Mouse (Mus musculus): ENCODE measurements around the gene Rspo3. TPM values are rescaled to one million over a fixed set of nuclear protein-coding genes. Genes with fewer than 3 reads are reported as not detected.

Gene Rspo3
- polyA plus RNA-seq, 1 experiment: 0.69 TPM

DNA sequence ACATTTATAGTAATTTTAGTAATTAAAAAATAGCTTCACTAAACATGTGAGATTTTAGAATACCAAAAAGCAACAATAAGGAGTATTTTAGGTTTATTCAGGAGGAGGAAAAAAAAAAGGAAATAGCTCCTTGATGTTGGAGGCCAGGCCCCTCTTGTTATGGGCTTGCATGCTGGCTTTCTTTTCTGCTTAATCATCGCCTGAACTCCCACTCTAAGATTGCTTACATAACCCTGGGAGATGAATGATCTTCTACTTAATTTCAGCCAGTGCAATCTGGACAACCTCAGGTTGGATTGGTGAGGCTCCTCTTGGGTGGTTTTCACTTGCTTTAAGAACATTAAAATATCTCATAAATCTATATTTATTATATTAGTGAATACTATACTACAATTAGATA, 54.7 kb downstream of the Rspo3 start:
- TF ChIP-seq GATA1 (IDR thresholded peaks at IDR 0.05; ENCODE audit: low read length): no peak

GRCm38 (mm10) chr10:29479401-29479800, 56.3 kb downstream of the Rspo3 start:
- no peak for TF ChIP-seq GATA1 (IDR thresholded peaks at IDR 0.05; ENCODE audit: low read length)

DNA sequence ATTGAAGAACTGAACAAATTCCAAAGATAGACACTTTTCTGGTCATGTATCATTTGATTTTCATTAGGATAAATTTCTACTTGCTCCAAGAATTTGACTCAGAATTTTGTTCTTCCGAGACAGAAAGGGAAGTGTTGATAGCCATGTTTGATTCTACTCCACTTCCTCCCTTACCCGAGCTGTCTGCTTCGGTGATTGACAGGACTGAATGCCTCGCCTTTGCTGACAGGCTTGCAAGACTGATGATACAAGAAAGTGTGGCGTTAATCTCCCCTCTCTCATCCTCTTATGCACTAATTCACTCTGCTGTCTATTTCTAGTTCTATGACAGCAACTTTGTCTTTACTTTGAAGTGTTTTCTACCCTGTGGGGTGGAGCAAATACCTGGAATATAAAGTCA, 65.2 kb downstream of the Rspo3 start:
- no peak for TF ChIP-seq GATA1 (IDR thresholded peaks at IDR 0.05; ENCODE audit: low read length)

DNA sequence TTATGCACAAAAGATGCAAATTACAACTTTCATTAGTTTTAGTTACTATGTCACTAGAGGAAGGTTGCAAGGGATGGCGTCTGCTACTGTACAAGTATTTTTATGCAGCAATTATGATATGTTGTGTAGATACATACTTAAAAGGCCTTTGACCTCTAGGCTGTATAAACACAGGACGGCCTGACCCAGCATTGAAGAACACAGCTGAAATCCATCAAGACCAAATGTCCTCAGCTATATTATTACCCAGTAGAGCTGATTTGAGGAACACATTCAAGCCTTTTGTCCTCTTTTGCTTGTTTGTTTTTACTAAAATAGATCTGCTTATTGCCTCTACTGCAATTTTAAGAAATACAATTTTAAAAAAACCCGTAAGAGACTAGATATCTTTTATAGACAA, 75.6 kb downstream of the Rspo3 start:
- no peak for TF ChIP-seq GATA1 (IDR thresholded peaks at IDR 0.05; ENCODE audit: low read length)

DNA sequence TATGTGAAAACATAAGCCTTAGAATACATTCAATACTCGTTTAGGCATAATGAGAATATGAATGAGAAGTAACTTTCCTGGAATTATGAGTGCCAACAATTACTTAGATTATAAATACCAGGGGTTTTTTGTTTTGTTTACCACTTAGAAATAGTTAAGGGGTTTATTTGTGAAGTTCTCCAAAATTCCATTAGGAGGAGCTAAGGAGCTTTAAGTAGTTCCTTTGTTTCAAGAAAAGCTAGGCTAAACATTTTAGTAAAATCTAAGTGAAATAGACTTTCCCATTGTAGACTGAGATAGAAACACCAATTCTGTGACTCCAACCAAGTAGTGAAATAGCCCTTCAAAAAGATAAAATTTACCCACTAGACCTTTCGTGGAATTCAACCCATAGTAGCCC, 76.0 kb downstream of the Rspo3 start:
- TF ChIP-seq GATA1 (IDR thresholded peaks at IDR 0.05; ENCODE audit: low read length): no peak

GRCm38 (mm10) chr10:29445076-29445475, 90.6 kb downstream of the Rspo3 start:
- TF ChIP-seq GATA1 (IDR thresholded peaks at IDR 0.05; ENCODE audit: low read length): no peak

DNA sequence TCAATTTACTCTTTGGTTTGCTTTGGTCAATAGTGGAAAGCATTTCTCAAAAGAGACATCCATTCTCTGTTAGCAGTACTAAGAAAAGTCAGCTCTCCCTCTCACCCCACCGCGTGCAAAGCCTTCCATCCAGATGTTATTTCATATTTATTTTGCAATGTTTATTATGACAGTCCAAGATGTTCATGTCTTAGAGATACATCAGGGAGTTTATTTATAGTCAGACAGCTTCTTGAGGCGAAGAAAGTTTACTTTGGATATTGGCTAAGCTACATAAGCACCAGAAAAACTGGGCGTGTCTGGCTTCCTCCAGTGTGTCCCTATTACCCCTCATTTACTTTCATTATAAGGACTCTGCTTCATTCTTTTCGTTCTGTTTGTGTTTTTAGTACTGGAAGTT, 94.4 kb downstream of the Rspo3 start:
- TF ChIP-seq GATA1 (IDR thresholded peaks at IDR 0.05; ENCODE audit: low read length): no peak

DNA sequence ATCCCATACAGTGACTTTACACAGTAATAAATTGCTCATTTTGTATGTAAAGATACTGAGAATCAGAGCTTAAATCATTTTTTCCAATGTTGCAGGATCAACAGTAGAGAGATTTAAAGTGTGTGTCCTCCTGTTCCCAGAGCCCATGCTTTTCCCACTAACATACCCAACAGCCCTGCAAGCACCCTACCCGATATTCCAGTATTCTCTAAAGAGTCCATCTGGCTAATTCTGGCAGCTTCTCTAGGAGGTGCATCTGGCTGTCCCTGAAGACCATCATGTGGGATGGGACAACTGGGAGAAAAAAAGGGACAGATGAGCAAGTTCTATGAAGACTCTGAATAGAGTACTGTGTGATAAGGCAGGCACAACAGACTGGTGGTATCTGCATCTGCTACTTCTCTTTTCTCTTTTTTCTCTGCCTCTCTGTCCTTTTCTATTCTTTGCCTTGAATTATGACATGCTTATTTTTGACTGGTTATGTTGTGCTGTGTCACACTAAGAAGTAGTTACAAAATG, 102.7 kb downstream of the Rspo3 start:
- TF ChIP-seq GATA1 (IDR thresholded peaks at IDR 0.05; ENCODE audit: low read length): no peak

DNA sequence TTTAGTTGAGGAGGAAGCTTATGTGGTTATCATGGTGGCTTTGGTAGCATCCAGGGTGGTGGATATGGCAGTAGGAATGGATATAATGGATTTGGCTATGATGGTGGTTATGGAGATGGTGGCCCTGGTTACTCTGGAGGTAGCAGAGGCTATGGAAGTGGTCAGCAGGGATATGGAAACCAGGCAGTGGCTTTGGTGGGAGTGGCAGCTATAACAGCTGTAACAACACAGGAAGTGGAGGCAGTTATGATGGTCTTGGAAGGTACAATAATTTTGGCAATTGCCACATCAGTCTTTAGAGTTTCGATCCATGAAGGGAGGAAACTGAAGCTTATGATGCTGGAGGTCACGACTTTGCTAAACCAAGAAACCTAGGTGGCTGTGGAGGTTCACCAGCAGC, 109.0 kb downstream of the Rspo3 start:
- TF ChIP-seq GATA1 (IDR thresholded peaks at IDR 0.05; ENCODE audit: low read length): no peak

DNA sequence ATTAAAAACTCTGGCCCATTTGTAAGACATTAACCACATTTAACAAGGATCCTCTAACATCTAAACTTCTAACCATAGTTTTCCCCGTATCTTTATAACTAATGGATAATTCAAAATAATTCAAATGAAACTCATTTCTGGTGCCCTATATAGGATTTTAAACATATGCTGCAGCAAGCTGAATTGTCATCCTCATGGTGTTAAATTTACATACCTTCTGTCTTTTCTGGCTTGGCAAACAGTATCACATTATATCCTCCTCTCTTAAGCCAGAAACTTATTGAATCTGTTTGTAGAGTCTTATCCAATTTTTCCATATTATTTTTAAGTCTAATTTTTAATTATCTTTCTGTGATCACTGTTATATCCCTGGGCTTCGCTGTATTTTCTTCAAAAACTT, 111.1 kb downstream of the Rspo3 start:
- no peak for TF ChIP-seq GATA1 (IDR thresholded peaks at IDR 0.05; ENCODE audit: low read length)

DNA sequence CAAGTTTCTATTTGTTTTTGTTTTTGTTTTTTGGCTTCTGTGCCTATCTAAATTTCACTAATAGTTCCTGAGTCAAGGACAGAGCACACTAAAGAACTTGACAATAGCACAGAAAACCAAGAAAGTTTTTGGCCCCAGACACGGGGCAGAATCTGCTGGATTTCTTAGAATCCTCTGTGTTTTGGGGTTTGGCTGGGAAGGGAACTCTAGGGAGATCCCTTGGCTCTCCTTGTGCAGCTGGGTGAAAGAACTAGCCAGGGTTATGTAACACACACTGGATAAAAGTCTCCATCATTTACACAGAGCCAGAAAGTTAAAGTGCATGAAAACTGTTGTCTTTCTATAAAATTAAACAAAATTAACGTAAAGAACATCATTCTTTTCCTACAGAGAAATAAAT, 121.3 kb downstream of the Rspo3 start:
- TF ChIP-seq GATA1 (IDR thresholded peaks at IDR 0.05; ENCODE audit: low read length): no peak

GRCm38 (mm10) chr10:29402656-29403268, 132.9 kb downstream of the Rspo3 start:
- no peak for TF ChIP-seq GATA1 (IDR thresholded peaks at IDR 0.05; ENCODE audit: low read length)

Other genes starting within 250 kb of the Rspo3 start
- 1.8 and 3.5 TPM in 2 replicates for gene Echdc1, start 222.7 kb downstream of the Rspo3 start, polyA plus RNA-seq (2012)
- gene Rnf146, start 173.4 kb downstream of the Rspo3 start, polyA plus RNA-seq (2012): 3.9 and 6.0 TPM in 2 replicates

Measured in G1E-ER4 (cell line).